Mouse (Mus musculus) forebrain, embryonic 16.5 days (tissue): ENCODE measurements at regions not wholly inside any gene's neighbourhood (a gene's known extent, or its start where the extent isn't known, plus 50 kb on each side); places are given as distances from the start of the nearest gene placed in this dataset.

Experiments
- ATAC-seq: fragments of 200-750 bp; cut with Nextera tagmentation; 2 replicates; pipeline ENCODE4 v1.8.0; 2017; ENCODE audit warnings: mild to moderate bottlenecking, moderate library complexity
- H3K27ac ChIP-seq: fragments of 300-500 bp; sonication (generic); 2 replicates; pipeline ENCODE4 v1.5.1; 2014; ENCODE audit warnings: low read length, control low read depth
- H3K27me3 ChIP-seq: fragments of 300-500 bp; sonication (generic); replicated peaks from 2 replicates; pipeline ENCODE4 v1.6.1; 2014; ENCODE audit warnings: low read length; ENCODE audit not compliant: control insufficient read depth, insufficient read depth
- H3K36me3 ChIP-seq: fragments of 300-500 bp; sonication (generic); 2 replicates; pipeline ENCODE4 v1.6.1; 2014; ENCODE audit not compliant: control insufficient read depth, insufficient read depth
- H3K4me1 ChIP-seq: fragments of 300-500 bp; sonication (generic); replicated peaks from 2 replicates; pipeline ENCODE4 v1.6.1; 2014; ENCODE audit warnings: low read length; ENCODE audit not compliant: control insufficient read depth, insufficient read depth
- H3K4me2 ChIP-seq: fragments of 300-500 bp; sonication (generic); 2 replicates; pipeline ENCODE4 v1.6.1; 2014; ENCODE audit warnings: mild to moderate bottlenecking, low read length, control low read depth
- H3K4me3 ChIP-seq: fragments of 300-500 bp; sonication (generic); replicated peaks from 2 replicates; pipeline ENCODE4 v1.5.1; 2014; ENCODE audit warnings: mild to moderate bottlenecking, low read length, control low read depth
- H3K9ac ChIP-seq: fragments of 300-500 bp; sonication (generic); replicated peaks from 2 replicates; pipeline ENCODE4 v1.6.1; 2014; ENCODE audit warnings: low read depth, low read length, control low read depth
- H3K9me3 ChIP-seq: fragments of 300-500 bp; sonication (generic); 2 replicates; pipeline ENCODE4 v1.6.1; 2016; ENCODE audit warnings: low read length; ENCODE audit not compliant: control insufficient read depth
- WGBS: fragments of 180-500 bp; shearing (Covaris S2); extraction: QIAGEN DNeasy Blood & Tissue Kit; methylation state at CpG from one replicate; pipeline ENCODE4 v1.1.7; 2014; 5-methylcytosine and 5-hydroxymethylcytosine counted together

GRCm38 (mm10) chr4:137148756-137149155 is 100.2 kb upstream of the Zbtb40 start:
- H3K9me3 ChIP-seq: no peaks in the 10 kb centered on the region
- 56% methylated on average over 4 of the region's 4 CpGs for WGBS
- H3K36me3 ChIP-seq: no peaks in the 10 kb centered on the region
- ATAC-seq: no peak
- no peak overlapping the region for H3K9ac ChIP-seq
- H3K27me3 ChIP-seq: no peaks in the 10 kb centered on the region
- no peak overlapping the region for H3K27ac ChIP-seq
- H3K4me1 ChIP-seq: peaks cover 6% of the 10 kb centered on the region; the same call in 1 of the 2 replicates
- H3K4me2 ChIP-seq: no peak overlapping the region
- no peak overlapping the region for H3K4me3 ChIP-seq

- Histone ChIP-seq H3K4me2 (no peak overlapping the region), H3K9ac (no peak overlapping the region), H3K36me3 (no peaks in the 10 kb centered on the region), H3K9me3 (no peaks in the 10 kb centered on the region), H3K4me1 (peaks cover 6% of the 10 kb centered on the region; the same call in 1 of the 2 replicates), H3K4me3 (no peak overlapping the region), H3K27me3 (no peaks in the 10 kb centered on the region), H3K27ac (no peak overlapping the region)
- 81% methylated on average over 13 of the region's 13 CpGs for WGBS
- no peak for ATAC-seq
These were observed 99.2 kb upstream of the Zbtb40 start for GRCm38 (mm10) chr4:137147795-137148194.

- no peak for ATAC-seq
- Histone ChIP-seq H3K4me3 (no peak overlapping the region), H3K9ac (no peak overlapping the region), H3K9me3 (no peaks in the 10 kb centered on the region), H3K4me1 (peaks cover 11% of the 10 kb centered on the region), H3K4me2 (no peak overlapping the region), H3K27ac (no peak overlapping the region), H3K36me3 (no peaks in the 10 kb centered on the region), H3K27me3 (no peaks in the 10 kb centered on the region)
- WGBS: 67% methylated on average over 3 of the region's 3 CpGs
These were observed 97.7 kb upstream of the Zbtb40 start for GRCm38 (mm10) chr4:137146326-137146725.

GRCm38 (mm10) chr4:137142316-137142715 is 93.7 kb upstream of the Zbtb40 start:
- peak; percentile 40; the same call in 1 of the 2 replicates for ATAC-seq
- Histone ChIP-seq H3K4me3 (no peak overlapping the region), H3K9ac (no peak overlapping the region), H3K4me1 (peaks cover 5% of the 10 kb centered on the region), H3K27me3 (no peaks in the 10 kb centered on the region), H3K27ac (no peak overlapping the region), H3K9me3 (no peaks in the 10 kb centered on the region), H3K36me3 (no peaks in the 10 kb centered on the region), H3K4me2 (no peak overlapping the region)
- WGBS: 29% methylated on average over 9 of the region's 9 CpGs

GRCm38 (mm10) chr4:137139051-137139705 is 90.6 kb upstream of the Zbtb40 start:
- Histone ChIP-seq H3K27ac (no peak overlapping the region), H3K9me3 (no peaks in the 10 kb centered on the region), H3K36me3 (no peaks in the 10 kb centered on the region), H3K4me2 (no peak overlapping the region), H3K4me3 (no peak overlapping the region), H3K4me1 (peaks cover 8% of the 10 kb centered on the region), H3K9ac (no peak overlapping the region), H3K27me3 (no peaks in the 10 kb centered on the region)
- ATAC-seq: no peak
- WGBS: 85% methylated on average over 17 of the region's 17 CpGs

GRCm38 (mm10) chr4:137138127-137138526 is 89.5 kb upstream of the Zbtb40 start:
- peaks cover 8% of the 10 kb centered on the region for H3K4me1 ChIP-seq
- 82% methylated on average over 6 of the region's 6 CpGs for WGBS
- no peak overlapping the region for H3K9ac ChIP-seq
- no peak overlapping the region for H3K27ac ChIP-seq
- H3K9me3 ChIP-seq: no peaks in the 10 kb centered on the region
- H3K4me3 ChIP-seq: no peak overlapping the region
- H3K36me3 ChIP-seq: no peaks in the 10 kb centered on the region
- no peaks in the 10 kb centered on the region for H3K27me3 ChIP-seq
- ATAC-seq: no peak
- no peak overlapping the region for H3K4me2 ChIP-seq

- no peaks in the 10 kb centered on the region for H3K27me3 ChIP-seq
- no peaks in the 10 kb centered on the region for H3K9me3 ChIP-seq
- whole genome bisulfite sequencing: 89% methylated on average over 4 of the region's 4 CpGs
- no peak overlapping the region for H3K4me2 ChIP-seq
- H3K4me3 ChIP-seq: no peak overlapping the region
- H3K4me1 ChIP-seq: peaks cover 3% of the 10 kb centered on the region; the same call in 1 of the 2 replicates
- no peak for ATAC-seq
- no peaks in the 10 kb centered on the region for H3K36me3 ChIP-seq
- no peak overlapping the region for H3K9ac ChIP-seq
- H3K27ac ChIP-seq: no peak overlapping the region
These were observed 87.7 kb upstream of the Zbtb40 start for GRCm38 (mm10) chr4:137136313-137136712.

GRCm38 (mm10) chr4:137135792-137136191 is 87.2 kb upstream of the Zbtb40 start:
- ATAC-seq: no peak
- H3K4me2 ChIP-seq: no peak overlapping the region
- WGBS: 73% methylated on average over 8 of the region's 8 CpGs
- H3K9me3 ChIP-seq: no peaks in the 10 kb centered on the region
- H3K36me3 ChIP-seq: no peaks in the 10 kb centered on the region
- peaks cover 3% of the 10 kb centered on the region; the same call in 1 of the 2 replicates for H3K4me1 ChIP-seq
- H3K4me3 ChIP-seq: no peak overlapping the region
- no peak overlapping the region for H3K27ac ChIP-seq
- no peaks in the 10 kb centered on the region for H3K27me3 ChIP-seq
- H3K9ac ChIP-seq: no peak overlapping the region

GRCm38 (mm10) chr4:137134553-137134952 is 86.0 kb upstream of the Zbtb40 start:
- H3K36me3 ChIP-seq: no peaks in the 10 kb centered on the region
- no peak overlapping the region for H3K27ac ChIP-seq
- no peak overlapping the region for H3K4me2 ChIP-seq
- H3K9me3 ChIP-seq: no peaks in the 10 kb centered on the region
- no peak overlapping the region for H3K9ac ChIP-seq
- peaks cover 3% of the 10 kb centered on the region; the same call in 1 of the 2 replicates for H3K4me1 ChIP-seq
- no peak overlapping the region for H3K4me3 ChIP-seq
- 32% methylated on average over 5 of the region's 5 CpGs for WGBS
- ATAC-seq: no peak
- no peaks in the 10 kb centered on the region for H3K27me3 ChIP-seq

- Histone ChIP-seq H3K27ac (no peak overlapping the region), H3K9me3 (no peaks in the 10 kb centered on the region), H3K4me1 (peaks cover 3% of the 10 kb centered on the region; the same call in 1 of the 2 replicates), H3K9ac (no peak overlapping the region), H3K4me2 (no peak overlapping the region), H3K27me3 (no peaks in the 10 kb centered on the region), H3K4me3 (no peak overlapping the region), H3K36me3 (no peaks in the 10 kb centered on the region)
- 64% methylated on average over 13 of the region's 13 CpGs for WGBS
- ATAC-seq: no peak
These were observed 85.2 kb upstream of the Zbtb40 start for GRCm38 (mm10) chr4:137133789-137134188.
